Comparison of ENCODE assay signal across 7 mouse cellular contexts in the genomic region with DNA sequence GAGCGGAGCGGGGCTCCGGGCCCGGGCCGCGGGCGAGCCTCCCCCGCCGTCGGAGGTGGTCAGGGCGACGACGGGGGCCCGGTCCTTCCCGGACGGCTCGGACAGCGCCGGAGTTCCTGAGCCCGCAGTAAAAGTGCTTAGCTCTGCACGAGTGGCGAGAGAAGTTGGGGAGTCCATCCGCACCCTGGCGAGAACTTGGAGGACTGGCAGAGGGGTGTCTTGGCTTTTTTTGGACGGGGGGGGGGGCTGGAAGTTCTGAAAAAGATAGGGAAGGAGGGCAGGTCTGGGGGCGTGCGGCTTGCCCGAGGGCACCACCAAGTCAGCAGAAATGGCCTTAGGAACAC. TPM values are rescaled to one million over a fixed set of nuclear protein-coding genes. Genes with fewer than 3 reads are reported as not detected.
A peak's percentile ranks its signal among the peaks of the same experiment; 100 is the strongest.
DNase-seq lines count a peak whose midpoint lies in the region; ATAC-seq lines count a peak whose summit lies in the region.

No protein-coding gene starts in this region.

- H3K4me3 ChIP-seq in erythroblast, embryonic 14.5 days (replicated peaks), result peak overlapping the region; percentile 95
- H3K4me3 ChIP-seq in limb, embryonic 13.5 days, result peak overlapping the region; percentile 96
- H3K4me3 ChIP-seq in neural tube, embryonic 14.5 days (ENCODE audit: low read depth, low read length), result peak overlapping the region; percentile 93

- H3K4me2 ChIP-seq in limb, embryonic 13.5 days (replicated peaks), result peak overlapping the region; percentile 97
- H3K4me2 ChIP-seq in neural tube, embryonic 14.5 days (ENCODE audit: low read depth, low read length), result peak overlapping the region; percentile 88

- no peaks in the 10 kb centered on the region for H3K9me3 ChIP-seq in erythroblast, embryonic 14.5 days (ENCODE audit: control insufficient read depth, low read length)
- H3K9me3 ChIP-seq in limb, embryonic 13.5 days, result no peaks in the 10 kb centered on the region
- H3K9me3 ChIP-seq in neural tube, embryonic 14.5 days (ENCODE audit: control insufficient read depth, low read length), result no peaks in the 10 kb centered on the region

- peaks cover 66% of the 10 kb centered on the region for H3K4me1 ChIP-seq in erythroblast, embryonic 14.5 days (ENCODE audit: control insufficient read depth)
- peaks cover 32% of the 10 kb centered on the region for H3K4me1 ChIP-seq in limb, embryonic 13.5 days
- H3K4me1 ChIP-seq in neural tube, embryonic 14.5 days (ENCODE audit: control insufficient read depth, insufficient read depth, low read length), result peaks cover 17% of the 10 kb centered on the region

- peak; percentile 68 for ATAC-seq in limb, embryonic 13.5 days (ENCODE audit: low FRiP score, low read depth)
- peak; percentile 55 for ATAC-seq in neural tube, embryonic 14.5 days (ENCODE audit: low read depth)
- no peak for ATAC-seq in erythroid progenitor cell, adult 5-6 weeks (replicated peaks; ENCODE audit: low FRiP score, poor library complexity, severe bottlenecking)

- H3K27ac ChIP-seq in limb, embryonic 13.5 days, result peak overlapping the region; percentile 96
- peak overlapping the region; percentile 93 for H3K27ac ChIP-seq in neural tube, embryonic 14.5 days (ENCODE audit: low read depth, low read length)

- under 1% methylated on average over 27 of the region's 28 CpGs for WGBS in limb, embryonic 13.5 days
- WGBS in neural tube, embryonic 14.5 days, result under 1% methylated on average over 26 of the region's 28 CpGs

- peak; percentile 29 for DNase-seq in right cerebral cortex, adult 18-20 months
- no peak for DNase-seq in right cerebral cortex, postnatal 25 days
- DNase-seq in B cell, adult 2 months, result no peak

- no peaks in the 10 kb centered on the region for H3K27me3 ChIP-seq in erythroblast, embryonic 14.5 days (ENCODE audit: control insufficient read depth)
- H3K27me3 ChIP-seq in limb, embryonic 13.5 days, result no peaks in the 10 kb centered on the region
- no peaks in the 10 kb centered on the region for H3K27me3 ChIP-seq in neural tube, embryonic 14.5 days (ENCODE audit: control insufficient read depth, insufficient read depth, low read length)

- H3K36me3 ChIP-seq in erythroblast, embryonic 14.5 days (ENCODE audit: control insufficient read depth), result peaks cover 17% of the 10 kb centered on the region
- no peaks in the 10 kb centered on the region for H3K36me3 ChIP-seq in limb, embryonic 13.5 days
- no peaks in the 10 kb centered on the region for H3K36me3 ChIP-seq in neural tube, embryonic 14.5 days (ENCODE audit: control insufficient read depth, insufficient read depth, low read length)

- peak overlapping the region; percentile 98 for H3K9ac ChIP-seq in limb, embryonic 13.5 days
- peak overlapping the region; percentile 95 for H3K9ac ChIP-seq in neural tube, embryonic 14.5 days (replicated peaks; ENCODE audit: low read depth, low read length)

RNA-seq across cellular contexts. Expression of a gene that starts 0.6 kb away (rescaled TPM):
- 2.2 and 4.1 TPM in 2 replicates for polyA plus RNA-seq in erythroblast, embryonic 14.5 days (2012)
- polyA plus RNA-seq in limb, embryonic 13.5 days (2015; fragmentation: Nextera tagmentation; extraction: Ambion mirVana), result 188 and 194 TPM in 2 replicates
- 136 and 148 TPM in 2 replicates for polyA plus RNA-seq in neural tube, embryonic 14.5 days (2014; fragmentation: Nextera tagmentation; extraction: Ambion mirVana)
- 165 and 214 TPM in 2 replicates for total RNA-seq in erythroid progenitor cell, adult 5-6 weeks (2015; ENCODE audit: low replicate concordance)
- total RNA-seq in erythroid progenitor cell, adult 5-6 weeks (2017; ENCODE audit: low replicate concordance), result 218 and 225 TPM in 2 replicates

Comparison
In these comparisons a context has a peak if more than half of its experiments do, and no peak if none do; other contexts are left out.
1. RNA of a gene that starts 0.6 kb away (polyA plus RNA-seq): 188 to 194 TPM in limb, embryonic 13.5 days and 136 to 148 TPM in neural tube, embryonic 14.5 days; 2.2 to 4.1 TPM in erythroblast, embryonic 14.5 days; every median in the first group is over 10 times any median in the second.
2. Peak in every context shown above with its lines, with median percentiles within 50 percentile points of each other: H3K4me3 ChIP-seq.